Mouse (Mus musculus): ENCODE results near the gene Prdm13. TPM values are rescaled to one million over a fixed set of nuclear protein-coding genes. Genes with fewer than 3 reads are reported as not detected.
A peak's percentile ranks its signal among the peaks of the same experiment; 100 is the strongest.

The Prdm13 gene
- total RNA-seq, 4 experiments from 2014 or later, result not detected

DNA sequence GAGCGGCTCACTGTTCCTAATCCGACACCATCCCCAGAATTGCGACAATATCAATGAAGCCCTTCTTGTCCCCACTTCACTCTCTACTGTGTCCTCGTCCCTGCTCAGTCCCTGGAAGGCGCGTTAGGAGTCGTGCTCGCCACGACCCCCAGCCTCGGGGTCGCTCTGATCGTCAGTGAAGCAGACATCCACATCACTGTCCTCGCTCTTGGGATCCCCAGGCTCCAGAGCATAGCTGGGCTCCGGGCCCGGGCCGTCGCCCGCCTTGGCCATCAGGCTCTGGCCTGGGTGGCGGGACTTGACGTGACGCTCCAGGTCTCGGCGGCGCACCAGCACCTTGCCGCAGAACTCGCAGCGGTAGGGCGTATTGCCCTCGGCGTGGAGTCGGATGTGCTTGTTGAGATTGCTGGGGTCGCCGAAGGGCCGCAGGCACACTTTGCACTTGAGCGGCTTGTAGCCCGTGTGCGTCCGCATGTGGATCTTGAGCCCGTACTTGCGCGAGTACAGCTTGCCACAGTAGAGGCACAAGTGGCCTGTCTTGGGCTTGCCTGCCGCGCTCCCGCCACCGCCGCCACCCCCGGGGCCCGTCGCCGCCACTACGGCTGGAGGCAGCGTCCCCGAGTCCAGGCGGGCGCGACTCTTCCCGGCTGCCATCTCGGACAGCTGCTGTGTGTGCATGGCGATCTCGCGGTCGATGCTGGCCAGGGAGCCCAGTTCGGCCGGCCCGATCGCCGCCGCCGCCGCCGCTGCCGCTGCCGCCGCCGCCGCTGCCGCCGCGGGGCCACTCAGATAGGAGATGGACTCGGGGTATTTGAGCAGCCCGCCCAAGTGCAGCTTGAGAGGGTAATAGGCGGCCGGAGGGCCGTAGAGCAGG, 7.4 kb downstream of the Prdm13 start:
- DNase-seq (ENCODE audit: low spot score), result no peak

DNA sequence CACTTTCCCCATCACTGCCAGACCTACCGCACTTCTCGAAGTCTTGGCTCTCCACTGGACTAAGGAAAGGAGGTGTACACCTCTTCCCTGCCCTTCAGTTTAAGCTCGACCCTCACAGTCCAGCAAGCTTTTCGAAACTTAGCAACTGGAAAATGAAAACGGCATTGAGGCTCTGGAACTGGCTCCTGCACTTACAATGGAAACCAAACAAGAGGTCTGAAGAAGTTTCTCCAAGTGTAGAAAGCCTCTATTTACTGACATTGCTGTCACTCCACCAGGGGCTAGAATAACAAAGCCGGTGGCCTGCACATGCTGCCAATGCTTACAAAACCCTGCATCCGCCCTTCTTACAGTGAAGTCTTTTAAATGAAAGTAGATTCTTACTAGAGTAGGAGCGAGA, 11.1 kb downstream of the Prdm13 start:
- no peak for DNase-seq (ENCODE audit: low spot score)

DNA sequence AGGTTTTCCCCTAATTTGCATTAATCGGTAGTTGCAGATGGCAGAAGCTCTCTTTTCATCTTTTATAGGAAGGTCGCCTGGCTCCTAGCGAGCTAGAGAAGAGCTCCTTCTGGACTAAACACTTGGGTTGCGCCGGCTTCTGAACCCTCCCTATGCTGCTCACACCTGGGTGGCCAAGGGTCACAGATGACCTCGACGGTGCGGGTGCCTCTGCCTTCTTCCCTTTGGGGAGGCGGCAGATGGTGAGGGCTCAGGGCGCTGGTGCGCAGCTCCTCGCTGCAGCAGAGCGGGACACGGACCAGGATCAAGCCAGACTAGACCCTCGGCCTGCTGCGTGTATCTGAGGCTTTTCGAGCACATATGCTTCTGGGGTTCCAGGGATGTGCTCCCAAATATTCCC, 11.7 kb downstream of the Prdm13 start:
- no peak for DNase-seq (ENCODE audit: low spot score)

DNA sequence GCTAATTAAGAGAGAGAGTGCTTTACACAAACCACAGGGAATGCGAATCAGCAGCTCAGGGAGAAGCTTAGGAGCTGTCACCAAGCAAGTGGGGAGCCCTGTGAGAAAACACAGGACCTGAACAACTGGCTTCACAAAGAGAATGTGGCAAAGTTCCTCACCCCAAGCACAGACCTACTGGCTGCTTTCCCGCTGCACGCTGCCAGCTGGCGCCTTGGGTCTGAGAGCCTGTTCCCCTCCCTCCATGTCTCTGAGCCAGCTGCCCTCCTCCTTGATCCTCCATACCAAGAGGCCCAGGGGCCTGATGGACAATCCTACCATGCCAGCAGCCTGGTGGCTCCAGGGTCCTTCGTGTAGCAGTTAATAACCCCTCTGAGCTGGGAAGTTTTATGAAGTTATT, 19.8 kb downstream of the Prdm13 start:
- DNase-seq (ENCODE audit: low spot score), result peak; percentile 16

DNA sequence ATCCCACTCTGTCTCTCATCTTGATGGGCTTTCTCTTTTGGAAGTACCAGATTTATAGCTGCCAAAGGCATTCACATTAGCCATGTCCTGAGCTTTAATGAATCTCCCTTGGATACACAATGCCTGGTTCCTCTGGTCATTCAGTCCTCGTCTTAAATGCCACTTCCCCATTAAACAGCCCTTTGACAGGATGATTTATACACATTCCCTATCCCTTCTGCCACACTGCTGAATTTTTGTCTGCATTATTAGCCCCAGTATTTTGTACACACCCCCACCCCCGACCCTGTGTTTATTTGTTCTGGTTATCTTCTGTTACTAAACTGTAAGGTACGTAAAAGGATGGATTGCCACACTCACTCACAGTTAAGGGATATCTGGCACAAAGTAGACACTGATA, 27.6 kb downstream of the Prdm13 start:
- DNase-seq (ENCODE audit: low spot score), result no peak

DNA sequence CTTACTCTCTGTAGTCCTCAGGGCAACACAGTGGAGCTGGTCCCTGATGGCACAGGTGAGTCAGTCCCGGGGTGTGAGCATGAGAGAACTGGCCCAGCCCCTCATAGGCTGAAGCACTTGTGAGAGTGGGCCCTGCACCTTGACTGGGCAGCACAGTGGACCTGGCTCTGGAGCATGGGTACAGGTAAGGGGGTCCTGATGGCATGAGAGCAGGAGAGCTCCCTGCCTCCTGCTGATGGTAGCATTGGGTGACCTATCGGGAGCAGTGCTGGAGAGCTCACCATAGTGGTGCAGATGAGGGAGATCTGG, 56.5 kb downstream of the Prdm13 start:
- DNase-seq (ENCODE audit: low spot score), result no peak

DNA sequence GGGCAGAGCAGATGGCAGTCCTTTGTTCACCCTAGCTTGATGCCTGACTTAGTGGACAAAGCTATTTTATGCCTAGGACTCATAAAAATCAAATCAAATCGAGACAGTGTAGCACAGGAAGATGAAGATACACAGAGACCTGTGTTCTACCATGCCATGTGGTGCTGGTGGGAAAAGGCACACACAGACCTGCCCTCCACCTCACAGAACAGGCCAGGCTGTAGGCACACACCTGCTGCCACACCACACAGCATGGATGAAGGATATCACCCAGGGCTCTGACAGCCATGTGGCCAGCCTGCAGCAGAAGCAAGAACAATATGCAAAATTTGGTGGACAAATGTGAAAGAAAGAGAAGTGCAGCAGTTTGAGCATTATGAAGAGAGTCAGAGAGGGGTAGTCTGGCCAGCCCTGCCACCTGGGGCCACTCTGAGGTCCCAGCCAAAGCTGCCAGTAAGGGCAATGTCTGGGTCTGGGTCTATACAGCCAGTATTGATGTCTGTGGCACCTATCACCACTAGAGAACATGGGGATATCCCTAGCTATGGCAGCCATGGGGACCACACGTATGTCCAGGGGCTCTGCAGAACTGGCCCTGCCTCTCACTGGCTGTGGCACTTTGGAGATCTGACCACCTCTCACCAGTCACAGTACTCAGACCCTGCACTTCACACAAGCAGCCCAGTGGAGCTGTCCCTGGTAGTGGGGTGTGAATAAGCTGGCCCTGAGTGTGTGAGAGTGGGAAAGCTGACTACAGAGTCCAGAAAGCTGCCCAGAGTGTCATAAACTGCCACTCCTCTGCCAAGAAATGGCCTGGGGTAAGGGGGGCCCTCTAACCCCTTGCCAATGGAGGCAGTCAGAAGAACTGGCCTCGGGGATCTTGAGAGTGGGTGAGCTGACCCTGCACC, 57.1 kb downstream of the Prdm13 start:
- no peak for DNase-seq (ENCODE audit: low spot score)

Other genes with a start within 250 kb of the Prdm13 start
- 10 to 100 TPM; 10.3 to 13.9 (median 11.5) TPM for gene Ccnc, start 41.7 kb upstream of the Prdm13 start, total RNA-seq (2022)
- gene Usp45, start 81.2 kb upstream of the Prdm13 start, total RNA-seq (2022), result 10 to 100 TPM; 10.9 to 14.0 (median 13.6) TPM
- gene Tstd3, start 81.2 kb upstream of the Prdm13 start, total RNA-seq (2022), result 10 to 100 TPM; 14.1 to 22.0 (median 19.2) TPM
- gene Pnisr, start 161.6 kb upstream of the Prdm13 start, total RNA-seq (2022), result 10 to 100 TPM; 19.9 to 35.3 (median 27.3) TPM
- 10 to 100 TPM; 36.0 to 42.4 (median 38.5) TPM for gene Coq3, start 193.7 kb upstream of the Prdm13 start, total RNA-seq (2022)
- gene Faxc, start 245.4 kb upstream of the Prdm13 start, total RNA-seq (2022), result 1 to 10 TPM; 1.4 to 2.0 (median 1.6) TPM